ENCODE assay signal across 7 mouse cellular contexts in genomic region chr10:127597311-127597901, GRCm38 (mm10). TPM values are rescaled to one million over a fixed set of nuclear protein-coding genes. Genes with fewer than 3 reads are reported as not detected.
DNase-seq lines count a peak whose midpoint lies in the region; ATAC-seq and TF ChIP-seq lines count a peak whose summit lies in the region.

No protein-coding gene starts in this region.

- H3K4me2 ChIP-seq in lung, embryonic 14.5 days, result no peak overlapping the region
- no peak overlapping the region for H3K4me2 ChIP-seq in heart, embryonic 13.5 days
- H3K4me2 ChIP-seq in lung, embryonic 15.5 days, result no peak overlapping the region

- no peak for TF ChIP-seq POLR2A in lung, adult 2 months (IDR thresholded peaks at IDR 0.05; ENCODE audit: borderline replicate concordance, extremely low read depth, low read depth, low read length)

- DNase-seq in lung, embryonic 14.5 days, result no peak
- DNase-seq in lung, adult 2 months, result no peak
- DNase-seq in cerebellum, postnatal 10 days, result peak; percentile 85 to 88
- no peak for DNase-seq in left cerebral cortex, adult 8-10 months (ENCODE audit: low spot score in 2 of 2)
- no peak for DNase-seq in left cerebral cortex, adult 11 months (ENCODE audit: low spot score)

- no peak overlapping the region for H3K4me3 ChIP-seq in lung, embryonic 14.5 days (ENCODE audit: low read depth, low read length)
- no peak overlapping the region for H3K4me3 ChIP-seq in lung, adult 2 months (replicated peaks; ENCODE audit: extremely low read depth, low read depth, low read length)
- H3K4me3 ChIP-seq in heart, embryonic 13.5 days, result no peak overlapping the region
- H3K4me3 ChIP-seq in lung, embryonic 15.5 days, result no peak overlapping the region

- H3K36me3 ChIP-seq in lung, embryonic 14.5 days (ENCODE audit: insufficient read depth), result peaks cover 45% of the 10 kb centered on the region
- H3K36me3 ChIP-seq in heart, embryonic 13.5 days, result peaks cover 38% of the 10 kb centered on the region
- H3K36me3 ChIP-seq in lung, embryonic 15.5 days, result peaks cover 13% of the 10 kb centered on the region

- 69% methylated on average over 5 of the region's 5 CpGs for WGBS in lung, embryonic 14.5 days
- 54% methylated on average over 5 of the region's 5 CpGs for WGBS in lung, adult 2 months
- 60% methylated on average over 5 of the region's 5 CpGs for WGBS in heart, embryonic 13.5 days
- 64% methylated on average over 5 of the region's 5 CpGs for WGBS in lung, embryonic 15.5 days

- peaks cover 44% of the 10 kb centered on the region for H3K4me1 ChIP-seq in lung, embryonic 14.5 days (ENCODE audit: insufficient read depth)
- peaks cover 3% of the 10 kb centered on the region; the same call in 1 of the 2 replicates for H3K4me1 ChIP-seq in lung, adult 2 months (ENCODE audit: control insufficient read depth, insufficient read depth, low read length)
- H3K4me1 ChIP-seq in heart, embryonic 13.5 days, result peaks cover 87% of the 10 kb centered on the region
- peaks cover 86% of the 10 kb centered on the region for H3K4me1 ChIP-seq in lung, embryonic 15.5 days

- H3K27ac ChIP-seq in lung, embryonic 14.5 days (ENCODE audit: low read depth), result peak overlapping the region; percentile 46; the same call in 1 of the 2 replicates
- peak overlapping the region; percentile 86 for H3K27ac ChIP-seq in heart, embryonic 13.5 days (replicated peaks)
- H3K27ac ChIP-seq in lung, embryonic 15.5 days, result peak overlapping the region; percentile 83

- TF ChIP-seq CTCF in lung, embryonic 14.5 days (IDR thresholded peaks at IDR 0.05; ENCODE audit: low read depth), result no peak
- no peak for TF ChIP-seq CTCF in lung, adult 2 months (IDR thresholded peaks at IDR 0.05; ENCODE audit: insufficient read depth, low read length)

- no peak for ATAC-seq in lung, embryonic 14.5 days (ENCODE audit: insufficient read depth)
- ATAC-seq in heart, embryonic 13.5 days (ENCODE audit: extremely low read depth, insufficient number of reproducible peaks, low FRiP score, low TSS enrichment), result no peak
- ATAC-seq in lung, embryonic 15.5 days (ENCODE audit: borderline replicate concordance, extremely low read depth, low FRiP score, low TSS enrichment), result no peak

- no peaks in the 10 kb centered on the region for H3K9me3 ChIP-seq in lung, embryonic 14.5 days (ENCODE audit: low read depth, low read length)
- no peaks in the 10 kb centered on the region for H3K9me3 ChIP-seq in heart, embryonic 13.5 days
- no peaks in the 10 kb centered on the region for H3K9me3 ChIP-seq in lung, embryonic 15.5 days

- no peak overlapping the region for H3K9ac ChIP-seq in lung, embryonic 14.5 days
- H3K9ac ChIP-seq in heart, embryonic 13.5 days, result peak overlapping the region; percentile 52
- no peak overlapping the region for H3K9ac ChIP-seq in lung, embryonic 15.5 days

- no peaks in the 10 kb centered on the region for H3K27me3 ChIP-seq in lung, embryonic 14.5 days (ENCODE audit: insufficient read depth, low read length)
- no peaks in the 10 kb centered on the region for H3K27me3 ChIP-seq in heart, embryonic 13.5 days (replicated peaks)
- H3K27me3 ChIP-seq in lung, embryonic 15.5 days, result no peaks in the 10 kb centered on the region

RNA-seq across cellular contexts. Expression of gene Lrp1, which starts 23.5 kb away (rescaled TPM):
- 68.7 and 73.0 TPM in 2 replicates for polyA plus RNA-seq in lung, embryonic 14.5 days (2014; fragmentation: Nextera tagmentation; extraction: Ambion mirVana)
- polyA plus RNA-seq in lung, adult 2 months (2012; rRNA removed), result 215 and 248 TPM in 2 replicates
- polyA plus RNA-seq in heart, embryonic 13.5 days (2015; fragmentation: Nextera tagmentation; extraction: Ambion mirVana), result 30.7 and 37.9 TPM in 2 replicates
- polyA plus RNA-seq in lung, embryonic 15.5 days (2015; fragmentation: Nextera tagmentation; extraction: Ambion mirVana), result 72.6 and 73.6 TPM in 2 replicates
- total RNA-seq in left cerebral cortex, adult 8-10 months (2022), result 100 to 1,000 TPM; 295 to 337 (median 306) TPM

RNA-seq across cellular contexts. Expression of gene Stat6, which starts 45.4 kb away (rescaled TPM):
- polyA plus RNA-seq in lung, embryonic 14.5 days (2014; fragmentation: Nextera tagmentation; extraction: Ambion mirVana), result 27.8 and 28.1 TPM in 2 replicates
- 92.3 and 123 TPM in 2 replicates for polyA plus RNA-seq in lung, adult 2 months (2012; rRNA removed)
- polyA plus RNA-seq in heart, embryonic 13.5 days (2015; fragmentation: Nextera tagmentation; extraction: Ambion mirVana), result 24.5 and 24.6 TPM in 2 replicates
- polyA plus RNA-seq in lung, embryonic 15.5 days (2015; fragmentation: Nextera tagmentation; extraction: Ambion mirVana), result 33.1 and 37.6 TPM in 2 replicates
- 10 to 100 TPM; 13.5 to 17.1 (median 15.0) TPM for total RNA-seq in left cerebral cortex, adult 8-10 months (2022)

Comparison
In these comparisons a context has a peak if more than half of its experiments do, and no peak if none do; other contexts are left out.
1. DNase-seq: peak in cerebellum, postnatal 10 days (2 of 2); none in lung, embryonic 14.5 days (single experiment), lung, adult 2 months (single experiment), left cerebral cortex, adult 8-10 months (0 of 2) and left cerebral cortex, adult 11 months (single experiment).
2. Peak in every context shown above with its lines, with median percentiles within 50 percentile points of each other: H3K27ac ChIP-seq.